Mouse (Mus musculus): ENCODE measurements around the gene Mettl21a. TPM values are rescaled to one million over a fixed set of nuclear protein-coding genes. Genes with fewer than 3 reads are reported as not detected.

Mettl21a gene
- polyA plus RNA-seq, 1 experiment from 2014 or later = 17.7 TPM

DNA sequence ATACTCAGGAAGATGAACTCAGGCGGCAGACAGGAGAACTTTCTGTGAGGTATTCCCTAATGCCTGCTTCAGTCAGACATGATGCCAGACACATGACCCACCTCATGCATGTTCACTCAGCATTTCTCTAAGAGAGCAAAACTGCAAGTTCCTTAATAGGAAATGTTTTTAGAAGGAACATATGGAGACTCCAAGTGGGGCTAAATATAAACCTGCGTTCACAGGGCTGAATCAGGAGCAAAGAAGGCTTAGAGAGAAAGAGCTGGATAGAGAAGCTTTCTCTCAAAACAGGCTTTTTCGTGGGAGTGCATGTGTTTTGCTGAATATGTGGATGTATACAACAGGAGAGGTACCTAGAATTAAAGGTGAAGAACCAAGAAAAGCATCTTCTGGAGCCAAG, 16.2 kb upstream of the Mettl21a start:
- H3K9ac ChIP-seq (replicated peaks) = no peak overlapping the region
- no peaks in the 10 kb centered on the region for H3K9me3 ChIP-seq (replicated peaks)
- H3K27me3 ChIP-seq (replicated peaks) = no peaks in the 10 kb centered on the region
- H3K4me1 ChIP-seq = no peaks in the 10 kb centered on the region
- H3K27ac ChIP-seq (replicated peaks) = no peak overlapping the region
- H3K4me3 ChIP-seq (replicated peaks) = no peak overlapping the region
- ATAC-seq (ENCODE audit: low FRiP score) = no peak
- 82% methylated on average over 3 of the region's 3 CpGs for WGBS
- H3K36me3 ChIP-seq = no peaks in the 10 kb centered on the region
- no peak overlapping the region for H3K4me2 ChIP-seq

DNA sequence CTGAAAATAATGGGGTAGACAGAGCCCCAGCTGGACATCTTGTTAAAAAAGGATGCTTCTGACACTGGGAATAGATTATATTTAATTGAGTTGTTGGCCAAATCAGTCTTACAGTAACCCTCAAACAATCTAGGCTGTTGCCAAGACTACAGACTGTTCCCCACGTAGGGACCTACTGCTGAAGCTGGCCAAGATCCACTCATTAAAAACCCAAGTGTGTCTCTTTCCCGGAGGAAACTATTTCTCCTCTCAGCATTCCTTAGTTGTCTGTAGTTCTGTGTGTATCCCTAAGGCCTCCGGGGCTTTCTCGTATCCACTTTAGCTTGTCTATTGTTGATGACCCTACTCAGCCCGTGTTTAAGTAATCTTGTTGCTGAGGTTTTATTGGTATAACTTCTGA, 14.5 kb upstream of the Mettl21a start:
- ATAC-seq (ENCODE audit: low FRiP score) = no peak
- H3K36me3 ChIP-seq = no peaks in the 10 kb centered on the region
- WGBS = 64% methylated on average over 5 of the region's 5 CpGs
- H3K4me2 ChIP-seq = no peak overlapping the region
- no peaks in the 10 kb centered on the region for H3K4me1 ChIP-seq
- no peak overlapping the region for H3K9ac ChIP-seq (replicated peaks)
- H3K4me3 ChIP-seq (replicated peaks) = no peak overlapping the region
- no peak overlapping the region for H3K27ac ChIP-seq (replicated peaks)
- H3K9me3 ChIP-seq (replicated peaks) = no peaks in the 10 kb centered on the region
- H3K27me3 ChIP-seq (replicated peaks) = no peaks in the 10 kb centered on the region

DNA sequence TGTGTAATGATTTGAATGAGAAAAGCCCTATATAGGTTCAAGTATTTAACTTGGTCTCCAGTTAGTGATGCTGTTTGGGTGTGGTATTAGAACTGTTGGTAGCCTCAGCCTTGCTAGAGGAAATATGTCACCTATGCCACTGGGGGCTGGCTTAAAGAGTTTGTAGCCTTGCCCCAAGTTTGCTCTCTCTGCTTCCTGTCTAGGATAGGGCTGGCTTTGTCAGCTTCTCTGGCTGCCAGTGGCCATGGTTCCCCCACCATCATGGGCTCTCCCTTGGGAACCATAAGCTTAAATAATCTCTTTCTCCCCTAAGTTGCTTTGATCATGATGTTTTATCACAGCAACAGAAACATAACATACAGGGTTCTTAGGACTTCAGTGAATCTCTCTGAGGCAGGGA, 8.2 kb upstream of the Mettl21a start:
- ATAC-seq (ENCODE audit: low FRiP score) = no peak
- no peaks in the 10 kb centered on the region for H3K9me3 ChIP-seq (replicated peaks)
- H3K9ac ChIP-seq (replicated peaks) = no peak overlapping the region
- no peak overlapping the region for H3K4me3 ChIP-seq (replicated peaks)
- H3K27ac ChIP-seq (replicated peaks) = no peak overlapping the region
- no peaks in the 10 kb centered on the region for H3K36me3 ChIP-seq
- H3K27me3 ChIP-seq (replicated peaks) = no peaks in the 10 kb centered on the region
- H3K4me2 ChIP-seq = no peak overlapping the region
- H3K4me1 ChIP-seq = no peaks in the 10 kb centered on the region

DNA sequence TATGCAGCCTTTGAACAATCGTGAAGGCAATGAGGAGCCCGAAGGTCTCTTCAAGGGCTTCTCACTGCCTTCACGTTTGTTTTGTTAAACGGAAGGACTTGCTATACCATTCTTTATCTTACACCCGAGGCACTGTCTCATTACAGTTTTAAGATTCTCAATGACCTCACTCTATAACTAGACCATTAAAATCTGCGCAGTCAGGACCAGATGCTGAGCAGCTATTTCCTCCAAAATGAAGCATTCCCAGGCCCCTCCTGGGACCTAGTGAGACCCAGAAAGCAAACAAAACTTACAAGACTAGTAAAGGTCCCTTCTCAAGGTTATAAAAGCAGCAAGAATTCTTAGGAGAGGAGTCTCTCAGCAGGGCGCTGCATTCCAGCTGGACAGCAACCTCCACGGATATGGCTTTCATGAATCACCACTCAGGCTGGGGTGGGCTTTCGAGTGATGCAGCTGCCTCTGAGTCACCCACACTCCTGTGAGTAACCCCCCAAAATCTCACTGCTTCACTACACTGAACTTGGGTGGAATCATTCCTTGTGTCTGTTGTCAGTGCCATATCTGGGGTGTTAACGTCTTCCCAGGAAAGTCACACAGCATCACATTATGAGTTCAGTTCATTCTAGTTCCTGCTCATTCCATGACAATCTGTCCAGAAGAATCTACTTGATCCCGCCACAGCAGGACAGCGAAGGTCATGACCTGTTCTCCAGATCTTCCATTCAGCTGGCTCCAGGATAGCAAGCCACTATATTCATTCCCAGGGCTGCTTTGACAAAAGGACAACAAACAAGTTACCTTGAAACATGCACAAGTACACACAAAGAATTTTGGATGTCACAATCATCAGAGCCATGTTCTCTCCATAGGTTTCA, 6.8 kb upstream of the Mettl21a start:
- H3K4me2 ChIP-seq = no peak overlapping the region
- H3K4me1 ChIP-seq = peaks cover 2% of the 10 kb centered on the region
- no peak overlapping the region for H3K9ac ChIP-seq (replicated peaks)
- no peaks in the 10 kb centered on the region for H3K27me3 ChIP-seq (replicated peaks)
- H3K4me3 ChIP-seq (replicated peaks) = no peak overlapping the region
- H3K9me3 ChIP-seq (replicated peaks) = no peaks in the 10 kb centered on the region
- H3K27ac ChIP-seq (replicated peaks) = no peak overlapping the region
- no peak for ATAC-seq (ENCODE audit: low FRiP score)
- no peaks in the 10 kb centered on the region for H3K36me3 ChIP-seq
- WGBS = 48% methylated on average over 12 of the region's 12 CpGs

DNA sequence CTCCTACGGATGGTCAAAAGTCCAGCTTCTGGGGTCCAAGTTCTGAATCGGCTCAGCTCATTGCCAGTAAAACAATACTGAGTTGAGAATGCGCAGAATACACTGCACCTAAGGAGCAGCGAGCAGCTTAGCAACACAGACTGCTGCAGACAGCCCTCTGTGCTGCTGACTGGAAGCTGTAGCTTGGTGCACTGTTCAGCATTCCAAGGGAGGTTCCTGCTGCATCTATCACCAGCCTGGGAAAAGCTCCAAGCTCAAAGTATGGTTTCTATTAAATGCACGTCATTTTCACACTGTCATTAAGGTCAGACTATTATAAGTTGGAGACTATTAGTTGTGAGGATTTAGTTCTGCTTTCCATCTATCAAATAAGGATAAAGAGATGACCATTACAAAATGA, 4.1 kb upstream of the Mettl21a start:
- Histone ChIP-seq H3K27me3 (replicated peaks) (no peaks in the 10 kb centered on the region), H3K9me3 (replicated peaks) (no peaks in the 10 kb centered on the region), H3K4me3 (replicated peaks) (no peak overlapping the region), H3K9ac (replicated peaks) (no peak overlapping the region), H3K4me2 (no peak overlapping the region), H3K36me3 (no peaks in the 10 kb centered on the region), H3K27ac (replicated peaks) (no peak overlapping the region), H3K4me1 (peaks cover 17% of the 10 kb centered on the region)
- ATAC-seq (ENCODE audit: low FRiP score) = no peak
- 90% methylated on average over 5 of the region's 5 CpGs for WGBS

DNA sequence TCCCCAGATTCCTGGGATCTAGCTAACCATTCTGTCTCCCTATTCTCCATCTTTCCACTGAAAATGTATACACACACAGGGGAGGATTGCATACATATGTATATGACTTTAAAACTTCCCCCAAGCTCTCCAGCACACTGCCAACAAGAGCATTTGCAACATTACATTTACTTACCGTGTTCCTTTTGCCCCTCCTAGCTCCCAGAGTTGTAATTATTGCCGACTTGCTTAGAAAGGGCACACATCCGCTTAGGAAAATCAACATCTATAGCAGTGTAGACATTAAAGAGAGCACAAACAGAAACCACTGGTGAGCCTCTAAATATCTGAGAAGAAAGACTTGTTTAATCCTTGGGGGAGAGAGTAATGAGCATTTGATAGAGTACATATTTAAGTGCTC, 1.2 kb upstream of the Mettl21a start:
- peaks cover 21% of the 10 kb centered on the region for H3K4me1 ChIP-seq
- 64% methylated on average over 3 of the region's 3 CpGs for WGBS
- H3K27me3 ChIP-seq (replicated peaks) = no peaks in the 10 kb centered on the region
- H3K9ac ChIP-seq (replicated peaks) = peak overlapping the region; percentile 99
- peak overlapping the region; percentile 77 for H3K4me2 ChIP-seq
- no peak for ATAC-seq (ENCODE audit: low FRiP score)
- H3K27ac ChIP-seq (replicated peaks) = peak overlapping the region; percentile 96; the same call in 1 of the 2 replicates
- H3K4me3 ChIP-seq (replicated peaks) = peak overlapping the region; percentile 63
- peaks cover 5% of the 10 kb centered on the region; the same call in 1 of the 2 replicates for H3K36me3 ChIP-seq
- H3K9me3 ChIP-seq (replicated peaks) = no peaks in the 10 kb centered on the region

DNA sequence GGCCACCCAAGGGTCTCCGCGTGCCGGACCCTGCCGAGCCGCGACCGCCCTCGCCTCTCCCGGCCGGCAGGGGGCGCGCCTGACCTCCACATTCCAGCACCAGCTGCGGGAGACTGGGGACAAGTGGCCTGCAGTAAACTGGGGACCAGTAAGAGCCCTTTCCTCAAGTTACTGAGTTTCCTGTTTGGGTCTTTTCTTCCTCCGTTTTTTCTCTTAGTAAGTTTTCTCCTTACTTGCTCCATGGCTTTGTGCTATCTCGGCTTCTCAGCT, 608 bp upstream of the Mettl21a start:
- H3K27me3 ChIP-seq (replicated peaks) = no peaks in the 10 kb centered on the region
- H3K36me3 ChIP-seq = peaks cover 7% of the 10 kb centered on the region; the same call in 1 of the 2 replicates
- peaks cover 21% of the 10 kb centered on the region for H3K4me1 ChIP-seq
- ATAC-seq (ENCODE audit: low FRiP score) = peak; percentile 88
- H3K9ac ChIP-seq (replicated peaks) = peak overlapping the region; percentile 99
- peak overlapping the region; percentile 96 for H3K27ac ChIP-seq (replicated peaks)
- WGBS = 0% methylated on average over 15 of the region's 15 CpGs
- H3K4me2 ChIP-seq = peak overlapping the region; percentile 77
- H3K4me3 ChIP-seq (replicated peaks) = peak overlapping the region; percentile 63
- no peaks in the 10 kb centered on the region for H3K9me3 ChIP-seq (replicated peaks)

DNA sequence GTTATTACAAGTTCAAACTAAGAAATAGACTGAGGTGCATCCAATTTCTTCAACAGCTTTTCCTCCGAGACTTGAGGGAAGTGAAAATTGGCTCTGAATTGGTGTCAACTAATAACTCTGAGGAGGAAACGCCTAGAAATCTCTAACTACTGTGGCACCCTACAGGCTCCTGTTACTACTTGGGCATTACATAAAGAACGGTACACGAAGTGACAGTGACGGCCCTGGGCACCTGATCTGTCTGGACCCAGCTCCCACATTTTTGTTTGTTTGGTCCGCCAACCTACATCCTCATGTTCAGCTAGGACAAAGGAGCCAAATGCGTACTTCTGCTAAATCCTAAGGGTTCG, 536 bp downstream of the Mettl21a start:
- H3K36me3 ChIP-seq = peaks cover 7% of the 10 kb centered on the region; the same call in 1 of the 2 replicates
- peak overlapping the region; percentile 99 for H3K9ac ChIP-seq (replicated peaks)
- peak overlapping the region; percentile 63 for H3K4me3 ChIP-seq (replicated peaks)
- WGBS = 5% methylated on average over 8 of the region's 8 CpGs
- H3K9me3 ChIP-seq (replicated peaks) = no peaks in the 10 kb centered on the region
- H3K27ac ChIP-seq (replicated peaks) = peak overlapping the region; percentile 96
- H3K27me3 ChIP-seq (replicated peaks) = no peaks in the 10 kb centered on the region
- ATAC-seq (ENCODE audit: low FRiP score) = peak; percentile 33; the same call in 1 of the 2 replicates
- peak overlapping the region; percentile 77 for H3K4me2 ChIP-seq
- peaks cover 21% of the 10 kb centered on the region for H3K4me1 ChIP-seq

DNA sequence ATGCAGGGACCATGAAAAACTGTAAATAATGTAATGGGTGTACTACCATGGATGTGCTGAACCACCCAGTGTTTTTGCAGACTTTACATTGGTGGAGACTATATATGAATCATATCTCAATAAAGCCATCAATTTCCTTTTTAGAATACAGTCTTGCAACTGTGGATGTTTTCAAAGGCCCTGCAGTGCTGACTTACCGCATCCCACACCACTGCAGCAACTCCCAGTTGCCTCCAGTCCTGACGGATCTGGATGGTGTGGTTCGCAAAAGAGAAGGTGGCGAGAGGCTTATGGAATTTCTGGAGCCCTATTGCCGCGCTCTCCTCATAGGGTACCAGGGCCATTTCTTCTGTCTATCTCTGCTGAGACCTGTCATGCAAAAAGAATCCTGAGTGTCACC, 966 bp downstream of the Mettl21a start:
- Histone ChIP-seq H3K4me3 (replicated peaks) (peak overlapping the region; percentile 63), H3K27ac (replicated peaks) (no peak overlapping the region; the same call in 1 of the 2 replicates), H3K27me3 (replicated peaks) (no peaks in the 10 kb centered on the region), H3K4me2 (peak overlapping the region; percentile 77), H3K4me1 (peaks cover 21% of the 10 kb centered on the region), H3K9ac (replicated peaks) (peak overlapping the region; percentile 99), H3K9me3 (replicated peaks) (no peaks in the 10 kb centered on the region), H3K36me3 (peaks cover 7% of the 10 kb centered on the region; the same call in 1 of the 2 replicates)
- WGBS = 67% methylated on average over 6 of the region's 6 CpGs
- ATAC-seq (ENCODE audit: low FRiP score) = no peak

DNA sequence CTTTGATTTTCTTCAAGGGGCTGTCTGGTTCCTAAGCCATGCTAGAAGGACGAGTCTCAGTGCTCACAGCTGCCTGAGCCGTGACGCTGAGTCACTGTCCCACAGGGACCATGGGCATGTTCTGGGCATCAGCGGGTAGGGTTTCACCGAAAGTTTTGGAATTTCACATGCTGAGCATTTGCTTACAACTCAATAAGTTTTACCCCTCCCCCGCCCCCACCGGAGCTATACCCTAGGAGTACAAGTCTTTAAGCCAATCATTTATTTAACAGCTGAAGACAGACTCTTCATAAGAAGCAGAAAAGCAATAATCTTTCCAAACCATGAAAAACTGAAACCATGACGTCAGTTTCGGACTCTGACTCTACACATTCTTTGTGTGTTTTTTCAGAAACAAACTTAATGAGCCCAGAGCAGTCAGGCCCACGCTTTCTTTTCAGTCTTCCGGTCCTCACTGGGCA, 1.5 kb downstream of the Mettl21a start:
- Histone ChIP-seq H3K27ac (replicated peaks) (no peak overlapping the region), H3K4me3 (replicated peaks) (no peak overlapping the region), H3K4me2 (0 out of 2 replicates have a peak overlapping the region, but pooled peaks have one; percentile 77), H3K9me3 (replicated peaks) (no peaks in the 10 kb centered on the region), H3K36me3 (peaks cover 9% of the 10 kb centered on the region), H3K27me3 (replicated peaks) (no peaks in the 10 kb centered on the region), H3K4me1 (peaks cover 21% of the 10 kb centered on the region), H3K9ac (replicated peaks) (no peak overlapping the region)
- ATAC-seq (ENCODE audit: low FRiP score) = no peak
- WGBS = 87% methylated on average over 11 of the region's 11 CpGs

DNA sequence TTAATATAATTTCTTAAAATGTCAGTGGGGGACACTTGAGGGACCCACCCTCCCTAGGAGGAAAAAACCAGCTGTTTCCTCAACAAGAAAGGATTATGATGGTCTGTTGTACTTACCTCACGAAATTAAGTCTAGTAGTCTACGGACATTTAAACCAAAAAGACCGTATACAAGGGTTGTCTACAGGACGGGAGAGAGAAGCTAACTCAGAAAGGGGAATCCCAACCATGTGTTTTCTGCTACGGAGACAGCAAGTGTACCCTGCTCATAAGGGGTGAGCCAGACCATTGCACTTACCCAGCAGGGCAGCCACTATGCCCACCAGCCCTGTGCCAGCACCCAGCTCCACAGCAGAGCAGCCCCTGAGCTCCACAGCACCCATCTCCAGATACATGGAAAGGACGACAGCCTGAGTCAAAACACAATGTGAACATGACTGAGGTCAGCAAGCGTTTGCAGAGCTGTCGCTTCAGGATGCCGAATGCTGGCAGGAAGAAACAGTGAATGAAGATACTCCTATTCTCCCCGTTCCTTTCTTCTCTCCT, 2.2 kb downstream of the Mettl21a start:
- Histone ChIP-seq H3K27ac (replicated peaks) (no peak overlapping the region), H3K4me3 (replicated peaks) (no peak overlapping the region), H3K36me3 (peaks cover 14% of the 10 kb centered on the region), H3K27me3 (replicated peaks) (no peaks in the 10 kb centered on the region), H3K9ac (replicated peaks) (no peak overlapping the region), H3K9me3 (replicated peaks) (no peaks in the 10 kb centered on the region), H3K4me2 (no peak overlapping the region), H3K4me1 (peaks cover 21% of the 10 kb centered on the region)
- ATAC-seq (ENCODE audit: low FRiP score) = no peak
- 84% methylated on average over 10 of the region's 10 CpGs for WGBS

DNA sequence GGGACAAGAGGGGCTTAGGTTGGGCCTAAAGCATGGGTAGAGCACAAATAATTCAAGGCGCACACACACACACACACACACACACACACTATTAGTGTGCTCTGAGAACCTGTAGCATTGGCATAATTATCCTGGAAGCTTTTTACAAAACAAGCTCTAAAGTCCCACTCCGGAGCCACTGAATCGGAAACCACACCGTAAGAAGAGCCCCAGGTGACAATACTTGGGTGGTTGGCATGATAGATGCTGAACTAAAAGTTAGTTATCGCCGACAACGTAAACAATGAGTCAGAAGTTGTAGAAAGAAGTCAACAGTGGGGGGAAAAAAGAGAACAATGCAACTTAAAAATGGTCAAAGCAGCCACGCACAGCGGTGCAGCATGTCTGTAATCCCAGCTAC, 2.7 kb downstream of the Mettl21a start:
- ATAC-seq (ENCODE audit: low FRiP score) = no peak
- no peak overlapping the region for H3K9ac ChIP-seq (replicated peaks)
- peaks cover 21% of the 10 kb centered on the region for H3K4me1 ChIP-seq
- no peaks in the 10 kb centered on the region for H3K9me3 ChIP-seq (replicated peaks)
- no peak overlapping the region for H3K4me3 ChIP-seq (replicated peaks)
- no peak overlapping the region for H3K4me2 ChIP-seq
- H3K27ac ChIP-seq (replicated peaks) = no peak overlapping the region
- 94% methylated on average over 9 of the region's 9 CpGs for WGBS
- peaks cover 19% of the 10 kb centered on the region for H3K36me3 ChIP-seq
- H3K27me3 ChIP-seq (replicated peaks) = no peaks in the 10 kb centered on the region

Data from neural tube, embryonic 15.5 days (tissue).